Mouse (Mus musculus): ENCODE data around the gene Stau1.
"Not testable (repeated sequence)": the region's sequence is repeated elsewhere in the genome, so short reads cannot be mapped to it uniquely, and the experiment has no call there.

The Stau1 gene

GRCm38 (mm10) chr2:166995796-166996532, at the start of gene Stau1:
TSS of gene Stau1 (minus strand) at chr2:166996299.
- peak; percentile 80 for DNase-seq (ENCODE audit: low spot score)

DNA sequence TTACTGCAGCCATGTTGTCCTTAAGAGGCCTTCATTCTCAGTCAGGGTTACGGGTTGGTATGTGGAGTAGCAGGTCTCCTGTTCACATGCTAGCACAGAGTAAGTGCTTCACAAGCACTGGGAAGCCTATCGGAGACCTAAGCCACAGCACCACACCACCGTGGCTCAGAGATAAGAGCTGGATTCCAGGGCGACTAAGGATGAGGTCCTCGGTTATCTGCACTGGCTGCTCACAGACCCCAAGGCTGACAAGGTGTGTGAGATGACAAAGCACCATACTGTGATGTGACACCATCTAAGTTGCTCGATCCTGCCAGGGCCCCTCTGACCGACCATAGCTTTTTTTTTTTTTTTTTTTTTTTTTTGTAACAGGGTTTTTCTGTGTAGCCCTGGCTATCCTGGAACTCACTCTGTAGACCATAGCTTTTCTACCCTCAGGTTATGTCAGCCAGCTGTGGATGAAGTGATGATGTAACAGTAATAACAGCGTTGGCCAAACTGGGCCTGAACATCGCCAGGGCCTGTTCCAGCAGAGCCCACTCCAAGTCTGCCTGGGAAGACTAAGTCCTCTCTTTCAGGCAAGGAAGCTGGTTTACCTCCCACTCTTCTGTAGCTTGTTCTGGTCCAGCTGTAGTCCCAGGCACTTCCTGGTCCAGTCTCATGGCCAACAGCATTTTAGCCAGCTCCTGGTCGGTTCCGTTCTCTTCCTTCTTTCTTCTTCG, 47.5 kb upstream of the Stau1 start:
- DNase-seq (ENCODE audit: low spot score) = no peak

GRCm38 (mm10) chr2:167039386-167039785, 43.3 kb upstream of the Stau1 start:
- DNase-seq (ENCODE audit: low spot score) = no peak

- no peak for DNase-seq (ENCODE audit: low spot score)
These were observed 42.6 kb upstream of the Stau1 start for GRCm38 (mm10) chr2:167038716-167039115.

- no peak for DNase-seq (ENCODE audit: low spot score)
These were observed 42.2 kb upstream of the Stau1 start for GRCm38 (mm10) chr2:167038297-167038696.

DNA sequence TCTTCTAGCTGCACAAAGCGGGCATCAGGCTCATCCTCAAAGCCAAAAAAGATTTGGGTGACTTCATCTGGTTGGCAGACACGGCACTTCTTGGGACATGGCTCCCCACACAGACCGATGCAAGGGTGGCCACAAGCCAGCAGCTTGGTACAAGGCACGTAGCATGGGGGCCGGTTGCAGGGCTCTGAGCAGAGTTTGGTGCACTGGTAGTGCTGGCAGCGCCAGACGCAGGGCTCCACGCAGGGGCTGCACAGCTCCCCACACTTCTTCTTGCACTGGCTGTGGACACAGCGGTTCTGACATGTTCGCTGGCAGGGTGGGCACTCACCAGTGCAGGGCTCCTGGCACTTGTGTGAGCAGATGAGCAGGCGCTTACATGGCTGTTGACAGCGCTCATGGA, 41.6 kb upstream of the Stau1 start:
- no peak for DNase-seq (ENCODE audit: low spot score)

DNA sequence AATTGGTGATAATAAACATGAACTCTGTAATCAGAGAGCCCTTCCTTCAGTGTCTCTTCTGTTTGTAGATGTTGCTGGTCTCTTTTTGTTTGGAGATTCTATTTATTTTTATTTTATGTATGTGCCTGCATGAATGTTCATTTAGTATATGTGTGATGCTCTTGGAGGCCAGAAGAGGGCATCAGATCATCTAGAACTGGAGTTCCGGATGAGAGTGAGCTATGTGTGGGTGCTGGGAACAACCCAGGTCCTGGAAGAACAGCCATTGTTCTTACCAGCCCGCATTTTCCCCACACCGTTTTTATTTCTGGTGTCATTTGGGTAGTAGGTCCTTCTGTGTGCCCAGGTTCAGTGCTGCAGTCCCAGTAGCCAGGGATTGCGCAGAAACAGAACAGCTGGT, 34.4 kb upstream of the Stau1 start:
- no peak for DNase-seq (ENCODE audit: low spot score)

GRCm38 (mm10) chr2:167028553-167028952, 32.5 kb upstream of the Stau1 start:
- no peak for DNase-seq (ENCODE audit: low spot score)

DNA sequence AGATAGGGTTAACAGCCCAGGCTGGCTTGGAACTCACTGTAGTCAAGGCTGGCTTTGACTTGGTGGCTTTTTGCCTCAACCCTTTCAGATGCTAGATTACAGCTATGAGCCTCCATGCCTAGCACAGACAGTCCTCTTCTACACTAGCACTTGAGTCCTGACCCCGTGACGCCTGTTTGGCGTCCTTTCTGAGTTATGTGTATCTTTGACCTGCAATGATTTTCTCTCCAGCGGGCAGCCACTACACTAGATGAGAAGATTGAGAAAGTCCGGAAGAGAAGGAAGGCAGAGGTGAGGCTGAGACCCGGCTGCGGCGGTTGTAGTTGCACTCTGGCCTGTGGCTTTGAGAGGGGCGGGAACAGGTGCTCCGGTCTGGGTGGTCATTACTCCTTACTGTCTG, 23.3 kb upstream of the Stau1 start:
- no peak for DNase-seq (ENCODE audit: low spot score)

DNA sequence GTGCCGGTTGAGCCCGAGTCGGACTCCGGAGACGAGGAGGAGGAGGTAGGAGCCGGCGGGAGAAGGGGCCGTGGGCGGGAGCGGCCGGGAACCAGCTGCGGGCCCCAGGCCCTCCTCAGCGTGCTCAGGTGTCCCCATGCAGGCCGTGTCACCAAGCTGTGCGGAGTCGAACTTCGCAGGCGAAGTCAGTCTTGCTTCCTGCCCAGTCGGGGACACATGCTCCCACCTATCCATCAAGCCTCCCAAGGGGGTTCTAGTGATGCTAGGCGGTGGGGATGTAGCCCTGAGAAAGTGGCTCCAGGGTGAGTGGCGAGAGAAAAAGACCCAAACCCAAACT, 19.3 kb upstream of the Stau1 start:
- DNase-seq (ENCODE audit: low spot score) = no peak

DNA sequence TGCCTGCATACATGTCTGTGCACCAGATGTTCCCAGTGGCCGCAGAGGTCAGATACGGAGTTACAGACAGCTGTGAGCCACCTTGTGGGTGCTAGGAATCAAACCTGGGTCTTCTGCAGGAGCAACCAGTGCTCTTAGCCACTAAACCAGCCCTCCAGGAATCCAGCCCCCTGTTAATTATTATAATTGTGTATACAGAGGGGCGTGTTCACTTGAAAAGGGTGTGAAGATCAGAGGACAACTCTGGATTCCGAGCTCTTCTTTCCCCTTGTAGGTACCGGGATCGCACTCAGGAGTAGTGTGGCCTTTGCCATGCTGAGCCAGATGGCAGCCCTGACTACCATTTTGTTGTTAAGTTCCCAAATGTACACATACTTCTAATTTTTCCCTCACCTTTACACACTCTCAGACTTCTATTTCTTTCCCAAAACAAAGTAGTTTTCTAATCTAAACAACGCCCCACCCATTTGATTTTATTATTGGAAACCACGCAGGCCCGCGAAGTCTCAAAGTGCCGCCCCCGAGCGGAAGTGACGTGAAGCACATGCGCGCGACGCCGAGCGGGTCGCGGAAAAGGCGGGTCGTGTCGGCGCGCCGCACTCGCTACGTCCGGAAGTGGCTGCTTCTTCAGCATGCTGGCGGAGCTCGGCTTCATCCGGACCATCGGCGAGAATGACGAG, 18.7 kb upstream of the Stau1 start, which contains the start of gene Ddx27:
TSS of gene Ddx27 (plus strand) at position 492 of the 680 bp plus-strand sequence.
- peak; percentile 84 for DNase-seq (ENCODE audit: low spot score)

- no peak for DNase-seq (ENCODE audit: low spot score)
These were observed 14.4 kb upstream of the Stau1 start for GRCm38 (mm10) chr2:167010546-167010945.

DNA sequence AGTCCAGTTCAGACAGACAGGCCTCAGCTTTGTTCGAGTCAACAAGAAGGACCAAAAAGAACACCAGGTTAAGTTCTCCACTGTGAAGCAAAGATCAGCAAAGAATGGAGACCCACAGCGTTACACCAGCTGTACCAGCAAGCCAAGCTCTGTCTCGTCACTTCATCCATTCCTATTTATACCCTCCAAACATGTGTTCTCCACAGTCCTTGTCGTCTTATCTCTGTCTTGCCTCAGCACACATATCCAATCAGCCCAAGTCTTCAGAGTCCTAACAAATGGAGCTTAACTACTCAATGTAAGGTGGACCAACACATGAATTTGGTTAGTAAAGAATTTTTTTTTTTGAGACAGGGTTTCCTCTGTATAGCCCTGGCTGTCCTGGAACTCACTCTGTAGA, 13.4 kb upstream of the Stau1 start:
- DNase-seq (ENCODE audit: low spot score) = no peak

DNA sequence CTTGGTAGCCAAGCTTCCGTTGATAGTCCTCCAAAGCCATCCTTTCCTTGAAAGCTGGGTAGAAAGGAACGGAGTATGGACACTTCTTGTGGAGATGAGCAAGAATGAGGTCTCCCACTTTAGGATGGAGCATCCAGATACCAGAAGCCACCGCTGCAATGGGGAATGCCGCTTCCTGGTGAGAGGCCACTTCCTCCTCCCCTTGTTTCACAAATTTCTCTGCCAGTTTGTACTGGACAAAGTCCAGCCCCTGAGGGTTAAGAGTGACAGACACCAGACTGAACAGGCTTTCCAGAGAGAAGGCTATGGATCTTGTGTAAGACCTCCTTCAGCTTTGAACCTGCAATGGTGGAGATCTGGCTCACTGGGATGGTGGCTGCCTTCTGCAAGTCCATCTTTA, 11.5 kb upstream of the Stau1 start:
- not testable (repeated sequence) for DNase-seq (ENCODE audit: low spot score)

DNA sequence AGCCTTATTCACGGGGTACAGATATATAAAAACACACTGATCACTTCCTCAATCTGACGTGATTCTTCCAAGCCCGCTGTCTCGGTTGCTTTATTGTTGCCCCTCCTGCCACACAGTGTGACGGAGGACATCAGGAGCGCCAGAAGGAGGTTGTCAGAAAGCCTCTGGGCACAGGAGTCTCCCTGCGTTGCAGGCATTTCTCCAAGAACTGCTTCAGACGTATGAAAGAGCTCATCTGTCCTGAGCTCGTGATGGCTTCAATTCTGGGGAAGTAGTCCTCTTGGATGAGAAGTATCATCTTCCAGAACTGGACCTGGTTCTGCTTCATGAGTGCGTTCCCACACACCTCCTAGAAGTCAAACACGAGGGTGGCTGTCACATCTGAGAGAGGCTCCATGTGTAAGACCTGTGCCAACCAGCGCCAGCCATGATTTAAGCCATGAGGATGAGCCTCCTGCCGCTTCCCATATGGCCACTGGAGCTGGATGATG, 10.9 kb upstream of the Stau1 start:
- no peak for DNase-seq (ENCODE audit: low spot score)

DNA sequence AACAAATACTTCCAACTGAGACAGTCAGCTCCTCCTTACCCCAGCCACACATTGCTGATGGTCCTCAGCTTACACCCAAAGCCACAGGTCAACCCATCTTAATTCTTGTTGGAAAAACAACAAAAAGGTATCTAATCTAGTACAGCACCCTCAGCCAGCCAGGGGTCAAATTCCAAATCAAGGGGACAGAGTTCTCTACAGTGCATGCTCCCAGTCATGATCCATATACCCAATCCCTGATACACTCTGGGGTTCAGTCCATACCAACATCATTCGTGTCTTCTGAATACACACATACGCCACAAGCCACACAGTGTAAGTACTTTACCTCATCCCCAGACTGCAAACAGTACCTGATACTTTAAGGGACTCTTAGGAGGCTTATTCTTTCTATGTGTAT, 10.3 kb upstream of the Stau1 start:
- DNase-seq (ENCODE audit: low spot score) = no peak

GRCm38 (mm10) chr2:167004099-167004854, 8.2 kb upstream of the Stau1 start:
- DNase-seq (ENCODE audit: low spot score) = peak; percentile 23

- no peak for DNase-seq (ENCODE audit: low spot score)
These were observed 5.4 kb upstream of the Stau1 start for GRCm38 (mm10) chr2:167001486-167001885.

DNA sequence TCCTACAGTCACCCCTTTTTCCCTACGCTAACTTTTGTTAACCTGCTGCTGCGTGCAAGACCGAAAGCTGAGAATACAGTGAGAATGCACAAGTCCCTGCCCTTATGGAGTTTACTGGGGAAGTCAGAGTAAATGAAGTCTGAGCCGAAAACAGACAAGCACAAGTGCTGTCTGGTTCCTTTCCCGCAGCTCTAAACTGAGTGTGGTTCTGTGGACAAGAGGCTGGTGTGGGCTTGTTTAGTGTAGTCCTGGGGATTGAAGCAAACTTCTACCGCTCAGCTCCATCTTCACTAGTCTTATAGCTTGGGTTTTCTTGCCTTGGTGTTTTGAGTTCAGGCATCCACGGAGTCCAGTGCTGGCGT, 415 bp upstream of the Stau1 start:
- DNase-seq (ENCODE audit: low spot score) = no peak

DNA sequence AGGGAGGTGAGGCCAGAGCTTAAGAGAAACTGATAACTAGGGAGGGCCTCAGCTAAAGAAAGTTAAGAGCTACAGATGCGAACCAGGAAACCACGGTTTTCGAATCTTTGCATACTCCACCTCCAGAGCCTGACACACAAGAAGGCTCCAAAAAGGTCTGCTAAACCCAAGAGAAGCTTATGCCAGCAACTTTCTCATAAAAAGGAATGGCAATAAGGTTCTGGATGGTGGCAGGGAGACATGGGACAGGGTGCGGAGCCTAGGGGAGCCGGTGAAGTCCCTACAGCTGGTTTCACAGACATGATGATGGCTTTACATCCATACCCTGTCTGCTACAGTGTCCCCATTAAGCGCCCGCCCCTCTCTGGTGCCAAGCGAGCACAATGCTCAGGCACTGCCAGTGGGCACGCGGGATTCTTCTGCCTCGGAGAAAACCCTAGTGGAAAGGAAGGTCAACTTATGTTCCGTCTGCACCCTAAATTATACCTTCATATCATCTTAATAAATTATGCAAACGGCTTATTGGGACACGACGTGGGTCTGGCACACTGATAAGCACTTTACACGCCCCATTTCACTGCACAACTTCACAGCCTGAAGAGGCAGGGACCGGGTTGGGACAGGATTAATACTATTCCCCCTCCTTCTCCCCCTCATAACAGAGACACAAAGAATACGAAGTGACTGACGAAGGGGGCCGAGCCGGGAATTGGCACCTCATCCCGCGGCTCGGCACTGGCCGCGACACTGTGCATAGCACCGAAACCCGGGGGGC, 891 bp downstream of the Stau1 start:
- DNase-seq (ENCODE audit: low spot score) = peak; percentile 7

DNA sequence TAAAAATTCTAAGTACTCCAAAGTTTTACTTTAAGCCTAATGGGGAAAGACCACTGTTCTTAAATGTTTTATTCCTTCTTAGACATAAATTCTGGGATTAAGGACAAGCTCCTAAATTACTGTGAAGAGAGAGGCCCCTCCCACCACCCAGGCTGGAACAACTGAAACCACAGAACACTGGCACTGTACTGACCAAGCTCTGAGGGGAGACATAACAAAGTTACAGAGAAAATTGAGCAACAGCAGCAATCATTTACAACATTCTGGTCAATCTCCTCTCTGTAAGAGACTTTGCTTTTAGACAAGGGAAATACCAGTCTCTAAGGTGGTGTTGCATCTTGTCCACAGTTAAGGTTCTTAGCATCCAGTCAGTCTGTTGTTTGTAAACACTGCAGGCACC, 4.2 kb downstream of the Stau1 start:
- no peak for DNase-seq (ENCODE audit: low spot score)

DNA sequence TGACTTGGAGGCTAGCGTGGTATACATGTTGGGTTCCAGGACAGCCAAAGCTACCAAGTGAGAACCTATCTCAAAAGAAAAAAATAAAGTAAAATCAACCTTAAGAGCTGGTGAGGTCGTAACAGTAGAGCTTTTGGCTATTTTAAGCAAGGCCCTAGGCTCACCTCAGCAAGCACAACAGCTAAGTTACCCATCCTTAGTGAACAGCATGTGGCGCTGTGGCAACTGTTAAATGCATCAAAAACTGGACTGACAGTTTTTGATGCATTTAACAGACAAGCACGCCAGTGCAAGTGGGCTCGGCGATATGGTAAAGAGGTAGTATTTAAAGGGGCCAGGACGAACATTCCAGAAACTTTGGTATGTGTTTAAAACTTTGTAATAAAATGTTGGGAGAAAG, 5.2 kb downstream of the Stau1 start:
- no peak for DNase-seq (ENCODE audit: low spot score)
